Mouse (Mus musculus) limb, embryonic 14.5 days (tissue): ENCODE results near the gene Gsk3a. TPM values are rescaled to one million over a fixed set of nuclear protein-coding genes. Genes with fewer than 3 reads are reported as not detected.

ENCODE experiments used
- ATAC-seq: fragments of 200-750 bp; cut with Nextera tagmentation; 2 replicates; pipeline ENCODE4 v1.8.0; 2017; ENCODE audit warnings: low read depth, moderate number of reproducible peaks, moderate TSS enrichment; ENCODE audit not compliant: low FRiP score
- DNase-seq: peaks from one replicate; pipeline ENCODE4 v3.0.0-alpha.2; 2015; ENCODE audit warnings: low spot score
- H3K27ac ChIP-seq: fragments of 300-500 bp; sonication (generic); replicated peaks from 2 replicates; pipeline ENCODE4 v1.5.1; 2014; ENCODE audit warnings: low read depth, mild to moderate bottlenecking, low read length, moderate library complexity, mixed read lengths
- H3K27me3 ChIP-seq: fragments of 300-500 bp; sonication (generic); 2 replicates; pipeline ENCODE4 v1.6.1; 2014; ENCODE audit warnings: low read length, mixed read lengths; ENCODE audit not compliant: control insufficient read depth, insufficient read depth
- H3K36me3 ChIP-seq: fragments of 300-500 bp; sonication (generic); 2 replicates; pipeline ENCODE4 v1.6.1; 2014; ENCODE audit warnings: mild to moderate bottlenecking, low read length, moderate library complexity, mixed read lengths; ENCODE audit not compliant: control insufficient read depth, insufficient read depth
- H3K4me1 ChIP-seq: fragments of 300-500 bp; sonication (generic); 2 replicates; pipeline ENCODE4 v1.6.1; 2014; ENCODE audit warnings: antibody characterized with exemption, low read length, mixed read lengths; ENCODE audit not compliant: control insufficient read depth, insufficient read depth
- H3K4me2 ChIP-seq: fragments of 300-500 bp; sonication (generic); replicated peaks from 2 replicates; pipeline ENCODE4 v1.6.1; 2014; ENCODE audit warnings: low read depth, mild to moderate bottlenecking, low read length, moderate library complexity; ENCODE audit not compliant: severe bottlenecking
- H3K4me3 ChIP-seq: fragments of 300-500 bp; sonication (generic); replicated peaks from 2 replicates; pipeline ENCODE4 v1.5.1; 2014; ENCODE audit warnings: low read length
- H3K9ac ChIP-seq: fragments of 300-500 bp; sonication (generic); 2 replicates; pipeline ENCODE4 v1.6.1; 2014; ENCODE audit warnings: mild to moderate bottlenecking, low read depth, low read length, moderate library complexity; ENCODE audit not compliant: severe bottlenecking
- H3K9me3 ChIP-seq: fragments of 300-500 bp; sonication (generic); 2 replicates; pipeline ENCODE4 v1.6.1; 2016; ENCODE audit warnings: low read length; ENCODE audit not compliant: control insufficient read depth
- POLR2A ChIP-seq: fragments of 200-500 bp; IDR thresholded peaks from 2 replicates; pipeline ENCODE4 v1.8.0; 2012; ENCODE audit warnings: inconsistent platforms, mild to moderate bottlenecking, moderate library complexity, borderline replicate concordance; ENCODE audit not compliant: insufficient read depth, insufficient read length; ENCODE audit errors: extremely low read depth
- WGBS: fragments of 180-500 bp; shearing (Covaris S2); extraction: QIAGEN DNeasy Blood & Tissue Kit; methylation state at CpG from one replicate; pipeline ENCODE4 v1.1.7; 2014; 5-methylcytosine and 5-hydroxymethylcytosine counted together
- microRNA-seq: library from miRNA; unstranded; fragments of <30 nt; microRNA quantifications from one replicate; pipeline ENCODE4, GENCODE M21; 2016
- polyA plus RNA-seq, 2 experiments: library from polyadenylated mRNA; depleted of rRNA in 1 of 2; stranded (reverse) in 1 of 2; unstranded in 1 of 2; fragments of >200 nt; fragmentation: Nextera tagmentation in 1 of 2; extraction: Ambion mirVana in 1 of 2; gene quantifications; 2 replicates each; pipeline versions ENCODE4 v1.2.1 to v1.2.3; 2012 to 2014

Gsk3a gene
- polyA plus RNA-seq, 2 experiments: 16.3 to 155 TPM

GRCm38 (mm10) chr7:25180512-25180911 lies 57.1 kb downstream of the Gsk3a start:
- TF ChIP-seq POLR2A: no peak
- DNase-seq: no peak
- no peaks in the 10 kb centered on the region for H3K36me3 ChIP-seq
- peaks cover 69% of the 10 kb centered on the region for H3K27me3 ChIP-seq
- no peak overlapping the region for H3K4me3 ChIP-seq
- no peak for ATAC-seq
- no peaks in the 10 kb centered on the region for H3K9me3 ChIP-seq
- H3K4me1 ChIP-seq: peaks cover 11% of the 10 kb centered on the region; the same call in 1 of the 2 replicates
- no peak overlapping the region for H3K9ac ChIP-seq
- WGBS: 3% methylated on average over 6 of the region's 6 CpGs
- no peak overlapping the region for H3K4me2 ChIP-seq
- no peak overlapping the region for H3K27ac ChIP-seq

- peak within 1 kb of the TSS; percentile 93 for H3K4me2 ChIP-seq
- H3K9me3 ChIP-seq: no peaks in the 10 kb centered on the region
- WGBS: 7% methylated on average over 25 of the region's 56 CpGs
- peak; percentile 77 for DNase-seq
- no peak within 1 kb of the TSS for H3K27ac ChIP-seq
- no peaks in the 10 kb centered on the region for H3K36me3 ChIP-seq
- peak within 1 kb of the TSS; percentile 36 for H3K9ac ChIP-seq
- H3K4me1 ChIP-seq: peaks cover 11% of the 10 kb centered on the region; the same call in 1 of the 2 replicates
- peaks cover 69% of the 10 kb centered on the region for H3K27me3 ChIP-seq
- peak; percentile 87 for ATAC-seq
- peak within 1 kb of the TSS; percentile 47 for H3K4me3 ChIP-seq
- no peak for TF ChIP-seq POLR2A
Measured at GRCm38 (mm10) chr7:25179606-25180161, 58.0 kb downstream of the Gsk3a start, which contains the start of gene Pou2f2. Gene Pou2f2 (minus strand): TSS chr7:25179726.

DNA sequence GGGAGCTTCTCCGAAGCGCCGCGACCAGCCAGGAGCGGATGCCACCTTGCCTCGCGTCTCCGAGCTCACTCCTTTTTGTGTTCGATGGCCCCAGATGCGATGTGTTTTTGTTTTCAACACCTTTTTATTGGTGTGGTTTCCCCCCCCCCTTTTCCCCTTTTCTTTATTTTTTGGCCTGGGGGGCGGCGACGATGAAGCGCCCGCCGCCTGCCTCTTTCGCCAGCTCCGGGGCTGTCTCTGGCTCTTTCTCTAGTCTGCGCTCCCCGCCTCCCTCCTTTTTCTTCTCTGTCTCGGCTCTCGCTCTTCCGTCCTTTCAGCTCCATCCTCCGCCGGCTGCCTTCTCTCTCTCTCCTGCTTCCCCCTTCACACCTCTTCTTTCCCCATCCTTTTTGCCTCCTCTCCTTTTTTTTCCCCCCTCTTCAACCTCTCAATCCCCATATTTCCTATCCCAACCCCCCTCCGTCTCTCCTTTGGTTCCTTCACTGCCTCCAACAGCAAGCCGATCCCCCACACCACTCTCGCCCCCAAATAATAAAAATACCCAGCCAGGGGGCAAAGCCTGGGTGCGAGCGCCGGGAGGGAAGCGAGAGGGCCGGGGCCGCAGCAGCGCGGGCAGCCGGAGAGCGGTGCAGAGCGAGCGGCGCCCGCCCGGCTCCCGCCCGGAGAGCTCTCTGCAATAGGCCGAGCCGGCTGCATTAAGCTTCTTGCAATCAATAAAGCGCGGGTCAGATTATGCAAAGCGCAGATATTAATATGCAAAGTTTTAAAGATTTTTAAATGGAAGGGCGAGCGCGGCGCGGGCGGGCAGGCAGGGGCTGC lies 58.7 kb downstream of the Gsk3a start:
- Histone ChIP-seq H3K4me2 (peak overlapping the region; percentile 93), H3K4me1 (peaks cover 11% of the 10 kb centered on the region; the same call in 1 of the 2 replicates), H3K36me3 (no peaks in the 10 kb centered on the region), H3K4me3 (peak overlapping the region; percentile 47), H3K27ac (no peak overlapping the region), H3K27me3 (peaks cover 69% of the 10 kb centered on the region), H3K9me3 (no peaks in the 10 kb centered on the region), H3K9ac (peak overlapping the region; percentile 36)
- WGBS: under 1% methylated on average over 56 of the region's 56 CpGs
- peak; percentile 64 for ATAC-seq
- no peak for TF ChIP-seq POLR2A
- no peak for DNase-seq

DNA sequence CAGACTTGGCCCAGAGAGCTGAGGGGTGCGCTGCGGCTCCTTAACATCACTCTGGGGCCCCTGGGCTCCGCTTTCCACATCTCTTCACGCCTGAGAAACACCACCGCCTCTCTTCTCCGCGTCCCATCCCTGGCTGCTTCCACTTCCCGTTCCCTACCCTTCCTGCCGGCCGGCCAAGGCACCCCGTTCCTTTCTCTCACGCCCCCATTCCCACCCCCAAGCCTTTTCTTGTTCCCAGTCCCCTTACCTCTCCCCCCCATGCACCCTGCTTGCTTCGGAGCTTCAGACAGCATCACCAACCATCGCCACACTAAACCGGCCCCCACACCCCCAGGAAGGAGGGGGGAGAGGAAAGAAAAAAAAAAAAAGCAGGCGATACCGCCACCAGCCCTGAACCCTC lies 59.3 kb downstream of the Gsk3a start:
- no peak for ATAC-seq
- TF ChIP-seq POLR2A: no peak
- H3K9ac ChIP-seq: peak overlapping the region; percentile 36; the same call in 1 of the 2 replicates
- no peaks in the 10 kb centered on the region for H3K9me3 ChIP-seq
- peaks cover 11% of the 10 kb centered on the region; the same call in 1 of the 2 replicates for H3K4me1 ChIP-seq
- H3K4me2 ChIP-seq: peak overlapping the region; percentile 93
- H3K27ac ChIP-seq: no peak overlapping the region
- H3K27me3 ChIP-seq: peaks cover 69% of the 10 kb centered on the region
- peak overlapping the region; percentile 47 for H3K4me3 ChIP-seq
- 4% methylated on average over 16 of the region's 17 CpGs for WGBS
- no peaks in the 10 kb centered on the region for H3K36me3 ChIP-seq
- no peak for DNase-seq

Small RNA genes lying within 50 kb of the gene (microRNA-seq; reads per million reads assigned to microRNA genes)
- not detected for gene Mir7048

Other genes with a start within 250 kb of the Gsk3a start
- gene Atp1a3, start 231.9 kb downstream of the Gsk3a start, polyA plus RNA-seq (2012; rRNA removed): 0.84 and 1.1 TPM in 2 replicates
- gene Atp1a3, start 231.9 kb downstream of the Gsk3a start, polyA plus RNA-seq (2014; fragmentation: Nextera tagmentation; extraction: Ambion mirVana): 0.54 and 0.69 TPM in 2 replicates
- gene Grik5, start 165.5 kb downstream of the Gsk3a start, polyA plus RNA-seq (2012; rRNA removed): 84.9 and 128 TPM in 2 replicates
- 11.8 and 13.8 TPM in 2 replicates for gene Grik5, start 165.5 kb downstream of the Gsk3a start, polyA plus RNA-seq (2014; fragmentation: Nextera tagmentation; extraction: Ambion mirVana)
- 33.3 and 45.7 TPM in 2 replicates for gene Zfp574, start 165.3 kb downstream of the Gsk3a start, polyA plus RNA-seq (2012; rRNA removed)
- gene Zfp574, start 165.3 kb downstream of the Gsk3a start, polyA plus RNA-seq (2014; fragmentation: Nextera tagmentation; extraction: Ambion mirVana): 28.0 and 30.8 TPM in 2 replicates
- gene Pou2f2, start 58.1 kb downstream of the Gsk3a start, polyA plus RNA-seq (2012; rRNA removed): 1.3 and 2.6 TPM in 2 replicates
- gene Pou2f2, start 58.1 kb downstream of the Gsk3a start, polyA plus RNA-seq (2014; fragmentation: Nextera tagmentation; extraction: Ambion mirVana): 0.55 and 1.9 TPM in 2 replicates
- gene Dedd2, start 17.2 kb downstream of the Gsk3a start, polyA plus RNA-seq (2012; rRNA removed): 11.1 and 14.0 TPM in 2 replicates
- gene Dedd2, start 17.2 kb downstream of the Gsk3a start, polyA plus RNA-seq (2014; fragmentation: Nextera tagmentation; extraction: Ambion mirVana): 9.0 and 9.4 TPM in 2 replicates
- gene Zfp526, start 16.4 kb downstream of the Gsk3a start, polyA plus RNA-seq (2012; rRNA removed): 11.1 and 13.0 TPM in 2 replicates
- 3.9 and 4.2 TPM in 2 replicates for gene Zfp526, start 16.4 kb downstream of the Gsk3a start, polyA plus RNA-seq (2014; fragmentation: Nextera tagmentation; extraction: Ambion mirVana)
- gene Erf, start 12.9 kb upstream of the Gsk3a start, polyA plus RNA-seq (2012; rRNA removed): 99.2 and 127 TPM in 2 replicates
- gene Erf, start 12.9 kb upstream of the Gsk3a start, polyA plus RNA-seq (2014; fragmentation: Nextera tagmentation; extraction: Ambion mirVana): 33.2 and 37.9 TPM in 2 replicates
- gene Cic, start 29.9 kb upstream of the Gsk3a start, polyA plus RNA-seq (2012; rRNA removed): 155 and 206 TPM in 2 replicates
- gene Cic, start 29.9 kb upstream of the Gsk3a start, polyA plus RNA-seq (2014; fragmentation: Nextera tagmentation; extraction: Ambion mirVana): 48.9 and 58.1 TPM in 2 replicates
- 266 and 343 TPM in 2 replicates for gene Pafah1b3, start 60.1 kb upstream of the Gsk3a start, polyA plus RNA-seq (2012; rRNA removed)
- 234 and 252 TPM in 2 replicates for gene Pafah1b3, start 60.1 kb upstream of the Gsk3a start, polyA plus RNA-seq (2014; fragmentation: Nextera tagmentation; extraction: Ambion mirVana)
- gene Prr19, start 63.6 kb upstream of the Gsk3a start, polyA plus RNA-seq (2012; rRNA removed): 0.99 and 1.1 TPM in 2 replicates
- gene Prr19, start 63.6 kb upstream of the Gsk3a start, polyA plus RNA-seq (2014; fragmentation: Nextera tagmentation; extraction: Ambion mirVana): 0.44 and 0.53 TPM in 2 replicates
- 4.4 and 7.9 TPM in 2 replicates for gene Tmem145, start 68.3 kb upstream of the Gsk3a start, polyA plus RNA-seq (2012; rRNA removed)
- gene Tmem145, start 68.3 kb upstream of the Gsk3a start, polyA plus RNA-seq (2014; fragmentation: Nextera tagmentation; extraction: Ambion mirVana): 0.80 and 2.2 TPM in 2 replicates
- 45.1 and 61.2 TPM in 2 replicates for gene Megf8, start 79.3 kb upstream of the Gsk3a start, polyA plus RNA-seq (2012; rRNA removed)
- 16.5 and 19.9 TPM in 2 replicates for gene Megf8, start 79.3 kb upstream of the Gsk3a start, polyA plus RNA-seq (2014; fragmentation: Nextera tagmentation; extraction: Ambion mirVana)
- 3.3 and 4.5 TPM in 2 replicates for gene Cnfn, start 131.9 kb upstream of the Gsk3a start, polyA plus RNA-seq (2012; rRNA removed)
- 16.7 and 31.8 TPM in 2 replicates for gene Cnfn, start 131.9 kb upstream of the Gsk3a start, polyA plus RNA-seq (2014; fragmentation: Nextera tagmentation; extraction: Ambion mirVana)
- gene Lipe, start 160.9 kb upstream of the Gsk3a start, polyA plus RNA-seq (2012; rRNA removed): 10.4 and 17.0 TPM in 2 replicates
- gene Lipe, start 160.9 kb upstream of the Gsk3a start, polyA plus RNA-seq (2014; fragmentation: Nextera tagmentation; extraction: Ambion mirVana): 3.5 and 4.1 TPM in 2 replicates
- not detected in 2 replicates for gene Cxcl17, start 175.0 kb upstream of the Gsk3a start, polyA plus RNA-seq (2012; rRNA removed)
- 0.28 TPM in 1 of 2 replicates, not detected in the other for gene Cxcl17, start 175.0 kb upstream of the Gsk3a start, polyA plus RNA-seq (2014; fragmentation: Nextera tagmentation; extraction: Ambion mirVana)
- 1.3 and 1.4 TPM in 2 replicates for gene Ceacam1, start 239.8 kb upstream of the Gsk3a start, polyA plus RNA-seq (2012; rRNA removed)
- 0.93 and 1.3 TPM in 2 replicates for gene Ceacam1, start 239.8 kb upstream of the Gsk3a start, polyA plus RNA-seq (2014; fragmentation: Nextera tagmentation; extraction: Ambion mirVana)